Mouse (Mus musculus) bone marrow, adult 2 months (tissue): ENCODE data around the gene Ackr4.

Experiments
- CTCF ChIP-seq: fragments of 200-500 bp; IDR thresholded peaks from 2 replicates; pipeline ENCODE4 v1.5.1; 2011; ENCODE audit warnings: low read length, control low read depth; ENCODE audit not compliant: control insufficient read depth, insufficient read depth
- POLR2A ChIP-seq: fragments of 200-500 bp; IDR thresholded peaks from 2 replicates; pipeline ENCODE4 v1.6.1; 2011; ENCODE audit warnings: low read depth, mild to moderate bottlenecking, control low read depth, low read length, borderline replicate concordance; ENCODE audit not compliant: control insufficient read depth

- TF ChIP-seq POLR2A, result no peak
- TF ChIP-seq CTCF, result no peak
These were observed 45.6 kb upstream of the Ackr4 start for GRCm38 (mm10) chr9:104172342-104172741.
